Mouse (Mus musculus): ENCODE measurements around the gene Bicc1. TPM values are rescaled to one million over a fixed set of nuclear protein-coding genes. Genes with fewer than 3 reads are reported as not detected.

Bicc1 gene
- polyA plus RNA-seq, 1 experiment from 2014 or later: 65.7 TPM

- H3K9me3 ChIP-seq (replicated peaks; ENCODE audit: low read length): no peaks in the 10 kb centered on the region
- H3K4me3 ChIP-seq (replicated peaks; ENCODE audit: low read depth, low read length): no peak overlapping the region
- no peaks in the 10 kb centered on the region for H3K27me3 ChIP-seq (ENCODE audit: insufficient read depth, low read length)
- H3K36me3 ChIP-seq (ENCODE audit: insufficient read depth, low read length): no peaks in the 10 kb centered on the region
- no peak overlapping the region for H3K4me2 ChIP-seq (ENCODE audit: low read length)
- H3K27ac ChIP-seq: no peak overlapping the region
- H3K4me1 ChIP-seq (replicated peaks; ENCODE audit: insufficient read depth, low read length): no peaks in the 10 kb centered on the region
- ATAC-seq (replicated peaks; ENCODE audit: low FRiP score, low read depth): no peak
- peak; percentile 39 for DNase-seq (ENCODE audit: low spot score)
- TF ChIP-seq CTCF (IDR thresholded peaks at IDR 0.05; ENCODE audit: low read depth): peak; percentile 59
- 47% methylated on average over 4 of the region's 4 CpGs for WGBS
- H3K9ac ChIP-seq (ENCODE audit: low read depth, low read length): no peak overlapping the region
These were observed 161.4 kb downstream of the Bicc1 start for GRCm38 (mm10) chr10:70998136-70998535.

- H3K9ac ChIP-seq (ENCODE audit: low read depth, low read length): no peak overlapping the region
- H3K4me1 ChIP-seq (replicated peaks; ENCODE audit: insufficient read depth, low read length): no peaks in the 10 kb centered on the region
- DNase-seq (ENCODE audit: low spot score) (no peak), ATAC-seq (replicated peaks; ENCODE audit: low FRiP score, low read depth) (no peak)
- H3K27me3 ChIP-seq (ENCODE audit: insufficient read depth, low read length): no peaks in the 10 kb centered on the region
- H3K4me3 ChIP-seq (replicated peaks; ENCODE audit: low read depth, low read length): no peak overlapping the region
- H3K36me3 ChIP-seq (ENCODE audit: insufficient read depth, low read length): no peaks in the 10 kb centered on the region
- no peak overlapping the region for H3K27ac ChIP-seq
- 95% methylated on average over 9 of the region's 9 CpGs for WGBS
- no peaks in the 10 kb centered on the region for H3K9me3 ChIP-seq (replicated peaks; ENCODE audit: low read length)
- no peak overlapping the region for H3K4me2 ChIP-seq (ENCODE audit: low read length)
- no peak for TF ChIP-seq CTCF (IDR thresholded peaks at IDR 0.05; ENCODE audit: low read depth)
These were observed 163.4 kb downstream of the Bicc1 start for GRCm38 (mm10) chr10:70996051-70996450.

GRCm38 (mm10) chr10:70994135-70994497 is 165.4 kb downstream of the Bicc1 start:
- Histone ChIP-seq H3K9me3 (replicated peaks; ENCODE audit: low read length) (no peaks in the 10 kb centered on the region), H3K27ac (no peak overlapping the region), H3K36me3 (ENCODE audit: insufficient read depth, low read length) (no peaks in the 10 kb centered on the region), H3K27me3 (ENCODE audit: insufficient read depth, low read length) (no peaks in the 10 kb centered on the region), H3K4me3 (replicated peaks; ENCODE audit: low read depth, low read length) (no peak overlapping the region), H3K9ac (ENCODE audit: low read depth, low read length) (no peak overlapping the region), H3K4me1 (replicated peaks; ENCODE audit: insufficient read depth, low read length) (0 out of 2 replicates have a peak, but pooled peaks cover 4% of the 10 kb centered on the region), H3K4me2 (ENCODE audit: low read length) (no peak overlapping the region)
- TF ChIP-seq CTCF (IDR thresholded peaks at IDR 0.05; ENCODE audit: low read depth): no peak
- no peak for ATAC-seq (replicated peaks; ENCODE audit: low FRiP score, low read depth)
- no peak for DNase-seq (ENCODE audit: low spot score)
- 96% methylated on average over 2 of the region's 2 CpGs for WGBS

GRCm38 (mm10) chr10:70993497-70994134 is 165.9 kb downstream of the Bicc1 start:
- Histone ChIP-seq H3K36me3 (ENCODE audit: insufficient read depth, low read length) (no peaks in the 10 kb centered on the region), H3K9me3 (replicated peaks; ENCODE audit: low read length) (no peaks in the 10 kb centered on the region), H3K4me2 (ENCODE audit: low read length) (no peak overlapping the region), H3K27me3 (ENCODE audit: insufficient read depth, low read length) (no peaks in the 10 kb centered on the region), H3K9ac (ENCODE audit: low read depth, low read length) (no peak overlapping the region), H3K4me1 (replicated peaks; ENCODE audit: insufficient read depth, low read length) (0 out of 2 replicates have a peak, but pooled peaks cover 4% of the 10 kb centered on the region), H3K27ac (no peak overlapping the region), H3K4me3 (replicated peaks; ENCODE audit: low read depth, low read length) (no peak overlapping the region)
- ATAC-seq (replicated peaks; ENCODE audit: low FRiP score, low read depth) (no peak), DNase-seq (ENCODE audit: low spot score) (no peak)
- TF ChIP-seq CTCF (IDR thresholded peaks at IDR 0.05; ENCODE audit: low read depth): no peak
- 86% methylated on average over 6 of the region's 6 CpGs for WGBS

GRCm38 (mm10) chr10:70987396-70987795 is 172.1 kb downstream of the Bicc1 start:
- no peaks in the 10 kb centered on the region for H3K27me3 ChIP-seq (ENCODE audit: insufficient read depth, low read length)
- DNase-seq (ENCODE audit: low spot score) (no peak), ATAC-seq (replicated peaks; ENCODE audit: low FRiP score, low read depth) (no peak)
- H3K27ac ChIP-seq: no peak overlapping the region
- TF ChIP-seq CTCF (IDR thresholded peaks at IDR 0.05; ENCODE audit: low read depth): no peak
- H3K4me3 ChIP-seq (replicated peaks; ENCODE audit: low read depth, low read length): no peak overlapping the region
- no peaks in the 10 kb centered on the region for H3K36me3 ChIP-seq (ENCODE audit: insufficient read depth, low read length)
- no peak overlapping the region for H3K9ac ChIP-seq (ENCODE audit: low read depth, low read length)
- 80% methylated on average over 5 of the region's 5 CpGs for WGBS
- H3K4me1 ChIP-seq (replicated peaks; ENCODE audit: insufficient read depth, low read length): peaks cover 14% of the 10 kb centered on the region; the same call in 1 of the 2 replicates
- no peak overlapping the region for H3K4me2 ChIP-seq (ENCODE audit: low read length)
- H3K9me3 ChIP-seq (replicated peaks; ENCODE audit: low read length): no peaks in the 10 kb centered on the region

- H3K9me3 ChIP-seq (replicated peaks; ENCODE audit: low read length): no peaks in the 10 kb centered on the region
- no peak overlapping the region for H3K4me2 ChIP-seq (ENCODE audit: low read length)
- no peak overlapping the region for H3K4me3 ChIP-seq (replicated peaks; ENCODE audit: low read depth, low read length)
- WGBS: 62% methylated on average over 11 of the region's 11 CpGs
- no peak overlapping the region for H3K9ac ChIP-seq (ENCODE audit: low read depth, low read length)
- no peaks in the 10 kb centered on the region for H3K36me3 ChIP-seq (ENCODE audit: insufficient read depth, low read length)
- no peak overlapping the region for H3K27ac ChIP-seq
- TF ChIP-seq CTCF (IDR thresholded peaks at IDR 0.05; ENCODE audit: low read depth): no peak
- DNase-seq (ENCODE audit: low spot score): no peak
- ATAC-seq (replicated peaks; ENCODE audit: low FRiP score, low read depth): no peak
- H3K4me1 ChIP-seq (replicated peaks; ENCODE audit: insufficient read depth, low read length): peaks cover 10% of the 10 kb centered on the region; the same call in 1 of the 2 replicates
- H3K27me3 ChIP-seq (ENCODE audit: insufficient read depth, low read length): no peaks in the 10 kb centered on the region
These were observed 176.3 kb downstream of the Bicc1 start for GRCm38 (mm10) chr10:70983036-70983670.

Data from kidney, postnatal 0 days (tissue).